Mouse (Mus musculus) G1E-ER4 (cell line): Measurements from ENCODE around the gene Gm20388. TPM values are rescaled to one million over a fixed set of nuclear protein-coding genes. Genes with fewer than 3 reads are reported as not detected.

Source experiments
- GATA1 ChIP-seq: IDR thresholded peaks from one replicate; pipeline ENCODE4 v1.8.0; 2012; ENCODE audit warnings: low read length, inconsistent platforms
- polyA plus RNA-seq: library from polyadenylated mRNA; stranded (reverse); fragments of >175 nt; gene quantifications from 2 replicates; pipeline ENCODE4 v1.2.3, GENCODE M21; 2012

Gene Gm20388
- polyA plus RNA-seq, 1 experiment: not detected

GRCm38 (mm10) chr8:120294982-120295870 lies 384.6 kb downstream of the Gm20388 start:
- no peak for TF ChIP-seq GATA1

- no peak for TF ChIP-seq GATA1
These were observed 386.4 kb downstream of the Gm20388 start for GRCm38 (mm10) chr8:120297000-120297399.

GRCm38 (mm10) chr8:120298601-120299532 lies 388.2 kb downstream of the Gm20388 start:
- TF ChIP-seq GATA1: no peak

- TF ChIP-seq GATA1: no peak
These were observed 390.0 kb downstream of the Gm20388 start for GRCm38 (mm10) chr8:120300601-120301141.

- TF ChIP-seq GATA1: no peak
These were observed 392.5 kb downstream of the Gm20388 start for GRCm38 (mm10) chr8:120302941-120303675.

GRCm38 (mm10) chr8:120304097-120304496 lies 393.5 kb downstream of the Gm20388 start:
- no peak for TF ChIP-seq GATA1

GRCm38 (mm10) chr8:120305800-120306385 lies 395.3 kb downstream of the Gm20388 start:
- no peak for TF ChIP-seq GATA1

- no peak for TF ChIP-seq GATA1
These were observed 396.5 kb downstream of the Gm20388 start for GRCm38 (mm10) chr8:120307103-120307502.

GRCm38 (mm10) chr8:120307528-120307927 lies 396.9 kb downstream of the Gm20388 start:
- no peak for TF ChIP-seq GATA1

GRCm38 (mm10) chr8:120308131-120308530 lies 397.5 kb downstream of the Gm20388 start:
- no peak for TF ChIP-seq GATA1

- no peak for TF ChIP-seq GATA1
These were observed 397.9 kb downstream of the Gm20388 start for GRCm38 (mm10) chr8:120308553-120308952.

- TF ChIP-seq GATA1: no peak
These were observed 398.7 kb downstream of the Gm20388 start for GRCm38 (mm10) chr8:120309326-120309725.

GRCm38 (mm10) chr8:120310063-120310462 lies 399.4 kb downstream of the Gm20388 start:
- no peak for TF ChIP-seq GATA1

- TF ChIP-seq GATA1: no peak
These were observed 401.8 kb downstream of the Gm20388 start for GRCm38 (mm10) chr8:120312452-120312851.

GRCm38 (mm10) chr8:120313674-120314073 lies 403.0 kb downstream of the Gm20388 start:
- no peak for TF ChIP-seq GATA1
